Mouse (Mus musculus): ENCODE data around the gene Zfp385c.
"Not testable (repeated sequence)": the region's sequence is repeated elsewhere in the genome, so short reads cannot be mapped to it uniquely, and the experiment has no call there.

Gene Zfp385c

DNA sequence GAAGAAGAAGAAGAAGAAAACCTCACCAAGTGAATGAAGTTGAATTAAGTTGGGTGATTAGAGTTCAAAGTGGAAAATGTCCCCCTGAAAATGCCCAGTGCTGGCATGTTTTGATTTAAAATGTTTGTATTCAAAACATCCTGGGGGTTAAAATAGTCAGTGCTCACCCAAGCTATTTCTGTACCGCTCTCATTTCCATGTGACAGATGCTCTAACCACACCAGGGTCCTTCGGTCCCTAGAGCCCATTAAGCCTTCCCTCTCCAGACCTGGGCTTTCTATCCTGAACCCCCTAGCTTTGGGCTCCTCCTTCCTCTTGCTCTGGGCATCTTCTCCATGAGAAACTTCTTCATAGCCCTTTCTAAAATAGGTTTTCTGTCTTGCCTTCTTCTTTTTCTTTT, 8.2 kb downstream of the Zfp385c start:
- no peak for DNase-seq

DNA sequence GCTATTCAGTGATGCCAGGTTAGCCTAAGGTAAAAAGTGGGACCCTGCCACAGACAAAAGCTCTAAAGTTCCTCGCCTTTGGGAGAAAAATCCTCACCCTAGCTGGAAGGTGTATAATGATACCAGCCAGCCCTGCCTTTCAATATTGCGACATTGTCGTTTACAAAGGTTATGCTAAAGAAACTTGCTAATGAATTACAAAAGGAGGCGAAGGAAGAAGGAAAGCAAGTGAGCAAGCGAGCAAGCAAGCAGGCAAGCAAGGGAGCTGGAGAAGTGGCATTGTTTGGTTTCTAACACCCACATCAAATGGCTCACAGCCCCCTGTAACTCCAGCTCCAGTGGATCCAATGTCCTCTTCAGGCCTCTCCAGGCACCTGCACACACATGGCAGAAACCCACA, 9.7 kb downstream of the Zfp385c start:
- DNase-seq: no peak

DNA sequence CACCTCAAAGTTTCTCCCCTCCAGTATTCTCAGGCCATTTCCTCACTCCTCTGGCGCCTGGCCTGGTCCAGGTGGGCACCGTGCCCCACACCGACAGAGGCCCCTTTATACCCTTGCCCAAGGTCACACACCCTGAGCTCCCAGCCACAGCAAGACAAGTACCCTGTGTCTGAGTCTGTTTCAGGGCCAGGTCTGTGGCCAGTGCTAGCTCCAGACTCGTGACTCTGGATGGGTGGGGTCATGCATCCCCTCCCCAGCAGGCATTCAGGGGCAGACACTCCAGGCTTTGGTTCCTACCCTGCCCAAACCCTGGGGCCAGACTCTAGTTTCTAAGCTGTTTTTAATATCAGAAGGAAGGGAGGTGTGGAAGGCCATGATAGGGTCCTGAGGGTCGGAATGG, 10.4 kb downstream of the Zfp385c start:
- no peak for DNase-seq

DNA sequence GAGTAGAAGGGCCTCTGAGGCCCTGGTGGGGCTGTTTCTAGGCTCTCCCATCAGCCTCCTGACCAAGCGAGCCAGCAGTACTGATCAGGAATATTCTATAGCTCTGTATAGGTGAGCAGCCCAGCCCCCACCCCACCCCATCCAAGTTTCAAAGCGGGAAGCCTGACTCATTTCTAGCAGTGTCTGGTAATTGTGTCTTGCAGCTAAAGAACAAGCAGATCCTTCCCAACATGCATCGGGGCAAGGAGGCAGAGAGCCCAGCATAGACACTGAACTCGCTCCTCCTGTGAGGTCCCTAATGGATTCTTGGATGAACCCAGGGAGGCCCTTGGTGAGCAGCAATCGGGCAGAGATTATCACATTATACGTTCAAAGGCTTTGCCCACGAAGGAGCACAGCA, 14.4 kb downstream of the Zfp385c start:
- DNase-seq: no peak

DNA sequence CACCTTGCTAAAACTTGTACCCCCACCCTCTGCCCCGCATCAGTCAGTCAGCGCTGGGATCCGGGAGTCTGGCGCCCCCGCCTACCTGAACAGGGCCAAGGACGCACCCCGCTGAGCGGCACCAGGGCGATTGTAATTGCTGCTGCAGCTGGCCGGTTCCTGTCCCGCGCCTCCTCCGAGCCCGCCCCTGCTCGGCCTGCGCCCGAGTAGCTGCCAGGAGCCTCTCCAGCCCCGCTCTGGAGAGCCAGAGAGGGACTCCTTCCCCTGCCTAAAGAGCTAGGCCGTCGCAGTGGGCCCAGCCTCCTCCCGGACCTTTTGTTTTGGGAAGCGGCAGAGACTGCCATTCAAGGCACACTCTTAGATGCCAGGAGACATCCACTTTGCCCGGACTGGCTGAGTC, 19.1 kb downstream of the Zfp385c start:
- DNase-seq: no peak

DNA sequence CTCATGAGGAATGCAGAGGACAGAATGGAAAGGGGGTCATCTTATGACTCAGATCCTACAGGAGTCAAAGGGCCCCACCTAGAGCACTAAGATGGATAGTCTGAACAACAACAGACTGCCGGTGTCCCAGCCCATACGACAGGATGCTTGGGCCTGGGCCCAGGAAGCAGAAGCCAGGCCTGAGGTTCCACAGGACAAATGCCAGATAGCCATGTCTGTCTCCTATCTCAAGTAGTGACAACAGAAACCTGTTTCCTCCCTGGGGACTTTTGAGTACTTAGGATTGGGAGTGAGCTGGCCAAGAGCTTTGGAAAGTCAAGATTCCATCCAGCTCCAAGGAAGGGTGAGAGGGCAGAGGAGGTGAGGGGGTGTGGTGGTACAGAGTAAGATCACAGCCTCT, 20.3 kb downstream of the Zfp385c start:
- DNase-seq: no peak

DNA sequence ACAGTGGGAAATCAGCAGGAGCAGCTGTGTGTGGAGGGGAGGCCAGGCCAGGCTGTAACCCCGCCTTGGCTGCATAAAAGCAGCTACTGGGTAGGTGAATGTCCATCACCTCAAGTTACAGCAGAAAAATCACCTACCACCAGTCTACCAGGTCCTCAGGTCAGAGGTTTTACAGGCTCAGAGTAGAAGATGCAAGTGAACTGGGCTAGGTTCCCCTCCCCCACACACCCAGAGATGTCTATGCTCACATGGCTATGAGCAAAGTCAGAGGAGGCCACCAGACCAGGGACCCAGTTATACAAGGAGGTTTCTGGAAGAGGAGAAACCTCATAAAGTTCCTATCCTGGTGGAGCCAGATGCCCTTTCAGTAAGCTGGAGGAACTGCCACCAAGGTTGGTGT, 21.2 kb downstream of the Zfp385c start:
- no peak for DNase-seq

DNA sequence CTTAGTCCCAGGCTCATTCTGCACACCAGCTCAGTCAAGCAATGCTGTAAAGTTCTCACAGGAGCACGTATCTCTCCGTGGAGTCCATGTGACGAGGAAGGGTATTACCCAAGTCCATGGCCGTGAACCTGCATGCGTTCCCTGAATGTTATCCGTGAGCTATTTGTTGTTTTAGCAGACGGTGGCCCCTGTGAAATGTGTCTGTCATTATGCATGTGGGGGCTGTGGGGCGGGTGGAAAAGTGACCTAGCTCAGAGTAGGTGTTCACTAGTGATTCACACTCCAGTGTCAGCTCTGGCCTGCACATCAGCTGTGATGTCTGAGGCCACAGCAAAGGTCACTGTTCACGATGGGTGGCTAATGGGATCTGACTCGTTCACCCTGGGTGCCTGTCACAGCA, 32.4 kb downstream of the Zfp385c start:
- no peak for DNase-seq

DNA sequence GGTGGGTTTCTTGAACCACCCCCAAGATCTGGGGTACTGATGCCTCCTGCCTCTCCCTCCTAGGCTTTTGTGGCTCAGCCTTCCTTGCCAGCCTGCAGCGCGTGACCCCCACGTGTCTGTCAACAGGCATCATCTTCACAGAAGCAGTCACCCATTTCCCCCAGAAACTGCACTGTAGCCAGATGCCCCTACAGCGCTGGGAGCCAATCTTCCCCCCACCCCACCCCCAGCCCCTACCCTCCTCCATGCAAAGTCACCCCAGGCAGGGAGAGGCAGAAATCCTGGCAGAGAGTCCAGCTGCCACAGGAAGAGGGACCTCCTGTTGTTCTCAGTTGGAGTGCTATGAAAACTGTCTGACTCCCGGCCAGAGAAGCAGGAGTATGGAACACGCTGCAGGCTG, 35.8 kb downstream of the Zfp385c start:
- DNase-seq: no peak

DNA sequence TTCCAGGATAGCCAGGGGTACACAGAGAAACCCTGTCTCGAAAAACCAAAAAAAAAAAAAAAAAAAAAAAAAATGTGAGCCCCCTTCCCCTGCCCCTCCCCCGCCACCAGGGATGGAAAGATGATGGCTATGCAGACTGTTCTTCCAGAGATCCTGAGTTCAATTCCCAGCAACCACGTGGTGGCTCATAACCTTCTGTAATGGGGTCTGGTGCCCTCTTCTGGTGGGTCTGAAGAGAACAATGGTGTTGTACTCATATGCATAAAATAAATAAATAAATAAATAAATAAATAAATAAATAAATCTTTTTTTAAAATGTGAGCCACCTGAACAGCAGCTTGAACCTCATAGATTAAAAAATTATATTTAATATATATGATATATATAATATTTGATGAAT, 36.7 kb downstream of the Zfp385c start:
- DNase-seq: not testable (repeated sequence)

DNA sequence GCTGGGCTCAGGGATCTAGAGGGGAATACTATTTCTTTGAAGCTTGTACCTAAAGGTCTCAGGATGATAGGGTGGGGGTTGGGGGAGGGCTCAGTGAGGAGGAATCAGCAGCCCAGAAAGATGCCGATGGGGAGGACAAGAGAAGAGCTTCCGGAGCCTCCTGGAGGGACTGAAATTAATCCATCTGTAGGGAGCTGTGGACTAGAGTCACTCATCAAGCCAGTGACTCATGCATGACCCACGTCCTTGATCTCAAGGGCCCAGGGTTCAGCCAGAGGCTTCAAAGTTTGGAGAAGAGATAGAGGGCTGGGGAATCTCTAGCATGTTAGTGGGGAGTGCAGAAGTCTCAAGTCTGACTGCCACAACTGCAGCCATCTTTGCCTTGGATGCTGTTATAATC, 40.5 kb downstream of the Zfp385c start:
- DNase-seq: no peak

DNA sequence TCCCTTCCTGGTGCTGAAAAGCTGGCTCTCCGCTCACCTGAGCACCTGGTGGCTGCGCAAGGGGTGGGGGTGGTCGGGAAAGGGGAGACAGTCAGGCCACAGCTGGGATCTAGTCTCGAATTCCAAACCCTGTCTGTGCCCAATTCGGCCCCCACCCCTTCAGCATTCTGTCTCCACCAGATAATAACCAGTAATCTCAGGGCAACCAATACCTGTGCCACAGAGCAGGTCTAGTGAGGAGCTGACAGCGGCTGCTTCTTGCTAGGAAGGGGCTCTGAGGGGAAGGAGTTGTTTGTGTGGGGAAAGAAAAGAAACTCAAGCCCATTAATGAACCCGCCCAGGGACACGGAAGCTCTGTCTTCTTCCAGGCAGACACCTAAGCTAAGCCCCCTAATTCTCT, 41.0 kb downstream of the Zfp385c start:
- DNase-seq: no peak

DNA sequence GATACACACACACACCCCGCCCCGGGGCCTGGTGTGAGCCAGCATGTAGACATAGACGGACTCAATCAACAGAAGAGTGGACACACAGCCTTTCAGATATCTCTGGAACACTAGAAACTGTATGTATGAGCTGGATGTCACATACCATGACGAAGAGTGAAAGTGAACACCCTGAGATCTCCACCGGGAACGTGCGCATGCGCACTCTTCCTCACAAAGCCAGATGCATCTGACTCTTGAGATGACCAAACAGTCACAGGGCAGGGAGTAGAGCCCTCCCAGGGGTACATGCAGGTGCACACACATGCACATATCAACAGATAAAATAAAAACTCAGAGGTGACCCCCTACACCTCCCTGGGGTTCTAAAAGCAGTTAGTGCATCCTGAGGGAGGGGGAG, 43.9 kb downstream of the Zfp385c start:
- no peak for DNase-seq

DNA sequence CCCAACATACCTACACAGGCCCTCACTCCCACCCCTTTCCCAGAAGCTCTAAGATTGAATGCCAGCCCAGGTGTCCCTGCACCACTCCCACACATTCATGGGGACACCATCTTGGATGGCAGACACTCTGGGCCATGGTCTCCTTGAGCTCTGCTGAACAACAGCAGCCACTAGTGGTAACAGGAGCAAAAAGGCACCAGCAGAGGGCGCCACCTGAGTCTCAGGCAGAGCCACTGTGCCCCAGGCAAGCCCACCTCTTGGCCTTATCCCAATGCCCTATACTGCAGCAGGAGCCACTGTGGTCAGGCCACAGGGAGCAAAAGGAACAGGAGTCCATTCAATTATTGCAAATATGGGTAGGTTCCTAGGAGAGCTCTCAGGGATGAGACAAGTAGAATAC, 46.0 kb downstream of the Zfp385c start:
- DNase-seq: no peak

DNA sequence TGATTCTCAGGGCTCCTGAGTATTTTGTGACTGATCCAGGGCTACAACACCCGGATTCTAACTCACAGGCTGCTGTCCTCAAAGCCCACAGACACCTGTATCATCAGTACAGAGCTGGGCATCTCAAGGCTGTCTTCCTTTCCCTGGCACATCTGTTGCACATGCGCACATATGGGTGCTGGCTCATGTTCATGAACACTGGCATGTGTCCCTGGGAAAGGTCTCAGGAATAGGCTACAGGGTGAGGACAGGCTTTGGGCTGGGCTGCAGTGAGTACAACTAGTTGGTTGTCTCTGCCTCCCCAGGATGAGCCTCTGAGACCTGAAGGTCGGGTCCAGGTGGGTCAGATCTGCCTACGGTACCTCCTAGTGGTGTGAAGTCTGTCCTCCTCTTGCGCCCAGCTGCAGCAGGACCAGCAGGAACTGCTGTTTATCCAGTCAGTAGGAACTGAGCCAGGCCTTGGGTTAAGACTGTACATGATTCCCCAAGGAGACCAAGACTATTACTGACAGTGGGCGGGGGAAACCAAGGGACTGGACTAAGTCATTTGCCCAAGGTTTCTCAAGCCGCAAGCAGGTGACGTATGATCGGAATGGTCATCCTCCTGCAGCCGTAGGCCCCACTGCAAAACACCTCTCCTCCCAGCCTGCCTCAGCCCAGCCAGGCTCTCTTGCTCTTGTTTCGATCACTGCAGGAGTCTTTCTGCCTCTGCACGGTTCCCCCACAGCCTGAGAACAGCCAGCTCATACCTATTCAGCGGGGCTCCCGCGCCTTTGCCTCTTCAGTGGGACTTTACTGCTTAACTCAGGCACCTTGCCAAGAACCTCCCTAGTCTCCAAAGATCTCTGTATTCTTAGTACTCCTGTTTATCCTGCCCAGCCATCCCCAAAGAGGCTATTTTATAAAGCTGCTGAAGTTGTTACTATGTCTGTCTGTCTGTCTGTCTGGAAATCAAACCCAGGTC, 48.4 kb downstream of the Zfp385c start:
- no peak for DNase-seq

DNA sequence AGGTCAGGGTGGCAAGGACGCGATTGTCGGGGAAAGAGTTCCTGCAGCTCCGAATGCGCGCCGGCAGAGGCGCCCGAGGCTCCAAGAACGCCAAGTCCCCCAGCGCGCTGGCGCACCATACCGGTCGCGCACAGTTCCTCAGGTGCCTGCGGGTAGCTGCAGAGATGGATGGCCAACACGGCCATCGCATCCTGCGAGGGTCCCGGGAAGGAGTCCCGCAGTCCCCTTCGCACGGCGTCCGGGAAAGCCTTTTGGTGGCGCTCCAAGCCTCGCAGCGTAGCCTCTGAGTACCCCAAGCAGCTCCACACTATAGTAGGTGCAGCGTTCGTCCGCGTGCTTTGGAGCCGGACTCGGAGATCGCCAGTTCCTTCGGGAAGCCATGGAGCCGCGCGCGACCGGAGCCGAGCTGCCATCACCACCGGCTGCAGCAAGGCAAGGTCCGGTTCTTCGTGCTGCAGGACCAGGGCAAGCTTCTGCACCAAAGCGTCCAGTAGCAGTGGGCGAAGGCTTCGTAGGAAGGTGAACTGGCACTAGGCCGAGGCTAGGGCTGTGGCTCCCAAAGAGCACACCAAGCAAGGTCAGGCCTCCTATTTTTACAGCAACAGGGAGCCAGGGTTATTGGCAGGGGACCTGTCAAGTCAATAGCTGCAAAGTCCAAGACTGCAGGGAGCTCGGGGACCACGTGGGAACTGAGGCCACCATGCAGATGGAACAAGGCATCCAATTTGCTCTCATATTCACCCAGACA, 51.9 kb downstream of the Zfp385c start:
- DNase-seq: no peak

DNA sequence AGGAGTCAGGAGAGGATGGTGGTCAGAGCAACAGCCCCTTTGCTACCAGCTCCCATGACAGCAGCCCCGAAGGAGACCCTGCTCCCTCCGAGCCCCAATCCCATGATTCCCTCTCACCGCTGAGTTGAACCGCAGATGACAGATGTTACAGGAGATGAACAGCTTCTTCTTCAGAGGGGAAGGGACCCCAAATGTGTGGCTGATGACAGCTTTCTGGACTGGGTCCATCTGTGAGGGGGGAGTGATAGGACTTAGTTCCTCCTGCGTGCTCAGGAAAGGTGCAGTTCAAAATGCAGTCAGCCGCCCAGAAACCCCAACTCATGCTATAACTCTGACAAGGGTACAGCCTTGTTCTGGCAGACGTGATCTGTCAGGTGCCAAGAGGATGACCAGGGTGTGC, 57.7 kb downstream of the Zfp385c start:
- no peak for DNase-seq

DNA sequence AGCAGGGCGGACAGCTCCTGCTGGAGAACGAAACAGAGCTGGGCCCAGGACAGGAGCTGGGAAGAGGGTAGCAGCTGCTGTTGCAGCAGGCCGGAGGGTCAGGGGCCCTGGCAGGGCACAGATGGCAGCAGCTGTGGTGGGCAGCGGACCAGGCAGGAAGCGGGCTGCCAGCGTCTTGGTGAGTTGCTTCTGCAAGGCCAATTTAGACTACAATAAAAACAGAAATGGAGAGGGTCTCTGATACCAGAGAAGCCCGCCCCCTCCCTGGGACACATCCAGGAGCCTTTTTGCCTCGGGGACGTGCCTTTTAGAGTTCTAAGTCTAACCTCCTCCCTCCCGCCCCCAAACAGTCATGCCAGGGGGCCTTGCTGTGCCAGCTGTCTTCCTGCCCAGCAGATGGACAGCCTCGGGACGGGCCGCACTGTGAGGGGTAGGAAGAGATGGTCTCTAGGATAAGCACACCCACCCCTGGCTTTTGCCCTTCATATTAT, 63.3 kb downstream of the Zfp385c start:
- no peak for DNase-seq

DNA sequence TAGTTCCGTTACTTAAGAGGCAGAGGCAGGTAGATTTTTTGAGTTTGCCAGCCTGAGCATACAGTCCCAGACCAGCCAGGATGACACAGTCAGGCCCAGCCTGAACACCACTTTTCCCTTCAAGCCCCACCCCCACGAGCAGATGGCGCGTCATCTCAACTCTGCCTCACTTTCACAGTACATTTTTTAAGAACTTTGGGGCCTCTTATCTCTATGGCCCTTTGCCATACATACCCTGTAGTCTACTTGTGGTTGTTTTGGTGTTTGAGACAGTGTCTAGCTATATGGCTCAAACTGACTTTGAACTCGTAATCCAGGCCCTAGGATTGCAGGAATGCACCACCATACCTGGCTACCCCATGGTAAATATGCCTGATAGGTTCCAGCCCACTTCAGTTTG, 64.2 kb downstream of the Zfp385c start:
- DNase-seq: no peak

DNA sequence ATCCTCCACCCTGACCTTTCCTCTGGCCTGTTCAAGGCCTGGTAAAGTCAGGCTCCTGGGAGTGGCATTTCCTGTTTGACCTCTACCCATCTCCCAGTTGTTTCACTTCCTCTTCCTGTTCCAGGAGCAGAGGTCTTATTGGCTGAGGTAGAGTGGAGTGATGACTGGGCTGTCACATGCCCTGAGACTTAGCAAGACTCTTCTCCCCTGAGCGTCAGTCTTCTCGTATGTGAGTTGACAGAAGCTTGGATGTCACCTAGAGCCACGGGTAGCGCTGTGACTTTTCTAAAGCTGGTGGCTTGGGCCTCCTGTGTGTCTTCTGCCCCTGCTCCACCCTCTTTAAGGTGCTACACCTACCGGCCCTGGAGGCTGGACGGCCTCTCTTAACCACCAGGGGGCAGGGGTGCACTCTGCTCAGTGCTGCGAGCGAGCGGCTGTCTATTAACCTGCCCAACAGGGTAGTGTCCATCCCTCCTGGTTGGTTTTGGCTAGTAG, 65.5 kb downstream of the Zfp385c start:
- no peak for DNase-seq

DNA sequence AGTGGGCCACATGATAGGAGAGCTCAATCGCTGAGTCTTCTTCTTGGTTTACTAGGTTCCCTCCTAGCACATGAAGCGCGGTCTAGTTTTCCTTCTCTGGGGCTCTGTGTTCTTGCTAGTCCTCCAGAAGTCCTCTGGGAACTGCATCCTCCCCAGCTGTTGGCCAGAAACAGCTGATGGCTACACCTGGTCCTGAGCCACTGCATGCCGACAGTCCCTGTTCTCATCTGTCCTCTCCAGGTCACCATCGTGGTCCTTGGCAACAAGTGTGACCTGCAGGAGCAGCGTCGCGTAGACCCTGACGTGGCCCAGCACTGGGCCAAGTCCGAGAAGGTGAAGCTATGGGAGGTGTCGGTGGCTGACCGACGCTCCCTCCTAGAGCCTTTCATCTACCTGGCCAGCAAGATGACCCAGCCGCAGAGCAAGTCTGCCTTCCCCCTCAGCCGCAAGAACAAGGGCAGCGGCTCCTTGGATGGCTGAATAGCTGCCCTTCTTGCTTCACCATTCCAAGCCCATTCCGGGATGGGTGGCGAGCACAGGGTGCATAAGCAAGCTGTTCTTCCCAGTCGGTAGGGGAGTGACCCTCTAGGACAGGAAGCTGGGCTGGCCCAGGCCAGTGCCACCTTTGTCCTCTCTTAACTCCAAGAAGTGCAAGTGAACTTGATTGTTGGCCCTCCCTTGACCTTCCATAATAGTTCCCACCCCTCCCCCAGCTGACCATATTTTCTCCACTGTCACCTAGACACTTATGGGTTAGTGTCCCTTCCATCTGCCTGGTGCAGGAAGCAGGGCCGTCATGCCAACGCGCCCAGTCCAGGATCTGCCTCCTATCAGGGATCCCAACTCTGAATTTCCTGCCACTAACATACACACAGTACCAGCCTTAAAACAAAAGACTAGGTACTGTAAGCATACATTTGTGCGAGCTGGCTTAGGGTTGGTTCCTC, 66.2 kb downstream of the Zfp385c start:
- no peak for DNase-seq

DNA sequence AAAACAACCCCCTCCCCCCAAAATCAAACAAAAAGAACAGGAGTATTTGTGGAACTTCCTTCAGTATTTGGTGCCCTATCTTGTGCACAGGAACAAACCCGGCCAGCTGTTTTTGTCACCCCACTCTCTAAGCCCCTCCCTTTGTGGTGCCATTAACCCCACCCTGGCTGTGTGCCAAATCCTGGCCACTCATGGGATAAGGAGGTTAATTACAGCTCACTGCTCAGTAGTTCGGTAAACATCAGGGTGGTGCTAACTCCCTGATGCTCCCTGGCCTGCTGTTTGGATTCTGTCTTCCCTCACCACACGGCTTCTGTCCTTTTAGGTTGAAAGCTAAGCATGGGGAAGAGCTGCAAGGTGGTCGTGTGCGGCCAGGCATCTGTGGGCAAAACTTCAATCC, 68.4 kb downstream of the Zfp385c start:
- DNase-seq: no peak

DNA sequence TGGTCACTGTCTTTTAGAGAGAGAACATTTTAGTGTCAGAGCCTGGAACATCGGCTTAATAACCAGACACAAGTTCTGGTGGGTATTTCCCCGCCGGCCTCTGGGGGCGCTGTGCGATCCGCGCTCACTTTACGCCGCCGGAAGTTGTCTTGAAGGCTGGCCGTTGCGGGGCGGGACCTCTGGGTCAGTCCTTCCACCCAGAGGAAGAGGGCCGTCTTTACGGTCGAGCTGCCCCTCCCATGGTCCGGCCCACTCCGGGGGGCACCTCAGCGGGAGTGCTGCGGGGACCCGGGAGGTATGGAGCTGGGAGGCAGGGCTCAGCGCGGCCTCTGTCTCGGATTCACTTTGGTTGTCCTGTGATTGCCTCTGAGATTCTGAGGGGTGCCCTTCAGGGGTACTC, 69.5 kb downstream of the Zfp385c start:
- peak; percentile 94 for DNase-seq

Data from cerebellum, adult 11-12 months (tissue).